7 mouse cellular contexts compared by ENCODE assay signal in the genomic region with DNA sequence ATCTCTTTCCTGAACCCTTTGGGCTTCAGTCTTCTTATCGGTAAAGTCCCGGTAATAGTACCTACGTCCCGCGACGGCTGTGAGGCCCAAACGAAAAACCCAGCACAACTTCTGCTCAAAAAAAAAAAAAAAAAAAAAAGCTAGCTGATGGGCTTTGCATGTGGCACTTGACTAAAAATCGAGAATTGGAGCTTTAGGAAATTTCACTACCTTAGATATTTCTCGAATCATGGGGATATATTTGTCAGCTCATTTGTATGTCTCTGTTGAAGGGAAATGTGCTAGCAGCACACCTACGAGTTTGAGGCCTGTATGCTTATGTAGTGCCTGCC. TPM values are rescaled to one million over a fixed set of nuclear protein-coding genes. Genes with fewer than 3 reads are reported as not detected.
DNase-seq lines count a peak whose midpoint lies in the region; ATAC-seq and TF ChIP-seq lines count a peak whose summit lies in the region.

No protein-coding gene starts in this region.

- no peaks in the 10 kb centered on the region for H3K36me3 ChIP-seq in neural tube, embryonic 11.5 days (ENCODE audit: control insufficient read depth, insufficient read depth, low read length)
- peaks cover 25% of the 10 kb centered on the region for H3K36me3 ChIP-seq in erythroblast, embryonic 14.5 days (ENCODE audit: control insufficient read depth)
- peaks cover 7% of the 10 kb centered on the region for H3K36me3 ChIP-seq in limb, embryonic 14.5 days (ENCODE audit: control insufficient read depth, insufficient read depth, low read length)
- no peaks in the 10 kb centered on the region for H3K36me3 ChIP-seq in stomach, embryonic 16.5 days (ENCODE audit: control insufficient read depth, insufficient read depth, low read length)

- peaks cover 7% of the 10 kb centered on the region; the same call in 1 of the 2 replicates for H3K4me1 ChIP-seq in neural tube, embryonic 11.5 days (ENCODE audit: control insufficient read depth, insufficient read depth, low read length)
- peaks cover 31% of the 10 kb centered on the region for H3K4me1 ChIP-seq in erythroblast, embryonic 14.5 days (ENCODE audit: control insufficient read depth)
- H3K4me1 ChIP-seq in limb, embryonic 14.5 days (ENCODE audit: control insufficient read depth, insufficient read depth, low read length) = peaks cover 10% of the 10 kb centered on the region
- H3K4me1 ChIP-seq in stomach, embryonic 16.5 days (ENCODE audit: control insufficient read depth, insufficient read depth, low read length) = peaks cover 6% of the 10 kb centered on the region

- H3K27me3 ChIP-seq in neural tube, embryonic 11.5 days (ENCODE audit: control insufficient read depth, insufficient read depth, low read length) = no peaks in the 10 kb centered on the region
- no peaks in the 10 kb centered on the region for H3K27me3 ChIP-seq in erythroblast, embryonic 14.5 days (ENCODE audit: control insufficient read depth)
- no peaks in the 10 kb centered on the region for H3K27me3 ChIP-seq in limb, embryonic 14.5 days (ENCODE audit: control insufficient read depth, insufficient read depth, low read length)
- no peaks in the 10 kb centered on the region for H3K27me3 ChIP-seq in stomach, embryonic 16.5 days (ENCODE audit: control insufficient read depth, insufficient read depth, low read length)

- H3K4me2 ChIP-seq in neural tube, embryonic 11.5 days (ENCODE audit: low read depth) = peak overlapping the region; percentile 56
- H3K4me2 ChIP-seq in limb, embryonic 14.5 days (replicated peaks; ENCODE audit: low read depth, low read length, severe bottlenecking) = peak overlapping the region; percentile 61
- peak overlapping the region; percentile 83 for H3K4me2 ChIP-seq in stomach, embryonic 16.5 days (ENCODE audit: low read depth, low read length)

- peak overlapping the region; percentile 88 for H3K9ac ChIP-seq in neural tube, embryonic 11.5 days (ENCODE audit: low read length)
- peak overlapping the region; percentile 94 for H3K9ac ChIP-seq in limb, embryonic 14.5 days (ENCODE audit: low read depth, low read length, severe bottlenecking)
- H3K9ac ChIP-seq in stomach, embryonic 16.5 days (ENCODE audit: low read length) = peak overlapping the region; percentile 95

- DNase-seq in neural tube, embryonic 11.5 days (ENCODE audit: low spot score) = no peak
- no peak for DNase-seq in neural tube, embryonic 10.5 days (ENCODE audit: extremely low spot score, low spot score)
- DNase-seq in limb, embryonic 14.5 days (ENCODE audit: low spot score) = no peak
- DNase-seq in frontal cortex, adult 2 months (ENCODE audit: extremely low spot score in 1 of 2, low spot score in 1 of 2) = no peak

- no peak for ATAC-seq in neural tube, embryonic 11.5 days (ENCODE audit: insufficient read depth, low FRiP score, low TSS enrichment)
- ATAC-seq in limb, embryonic 14.5 days (ENCODE audit: low FRiP score, low read depth) = no peak
- ATAC-seq in stomach, embryonic 16.5 days (ENCODE audit: insufficient read depth, low FRiP score) = no peak
- ATAC-seq in frontal cortex, adult (ENCODE audit: low TSS enrichment) = no peak

- no peak overlapping the region for H3K27ac ChIP-seq in neural tube, embryonic 11.5 days (ENCODE audit: low read depth, low read length)
- H3K27ac ChIP-seq in limb, embryonic 14.5 days (replicated peaks; ENCODE audit: low read depth, low read length) = no peak overlapping the region; the same call in 1 of the 2 replicates
- H3K27ac ChIP-seq in stomach, embryonic 16.5 days (ENCODE audit: low read length) = peak overlapping the region; percentile 76

- TF ChIP-seq POLR2A in limb, embryonic 14.5 days (IDR thresholded peaks at IDR 0.05; ENCODE audit: borderline replicate concordance, extremely low read depth, insufficient read depth, insufficient read length) = no peak

- H3K9me3 ChIP-seq in neural tube, embryonic 11.5 days (ENCODE audit: control insufficient read depth, low read length) = no peaks in the 10 kb centered on the region
- H3K9me3 ChIP-seq in erythroblast, embryonic 14.5 days (ENCODE audit: control insufficient read depth, low read length) = no peaks in the 10 kb centered on the region
- no peaks in the 10 kb centered on the region for H3K9me3 ChIP-seq in limb, embryonic 14.5 days (ENCODE audit: control insufficient read depth, low read length)
- no peaks in the 10 kb centered on the region for H3K9me3 ChIP-seq in stomach, embryonic 16.5 days (replicated peaks; ENCODE audit: control insufficient read depth, low read length)

- WGBS in neural tube, embryonic 11.5 days = 1% methylated on average over 10 of the region's 10 CpGs
- WGBS in limb, embryonic 14.5 days = 1% methylated on average over 10 of the region's 10 CpGs
- WGBS in stomach, embryonic 16.5 days = 2% methylated on average over 10 of the region's 10 CpGs

- H3K4me3 ChIP-seq in neural tube, embryonic 11.5 days (ENCODE audit: low read depth, low read length) = peak overlapping the region; percentile 84
- peak overlapping the region; percentile 91 for H3K4me3 ChIP-seq in erythroblast, embryonic 14.5 days (replicated peaks)
- peak overlapping the region; percentile 94 for H3K4me3 ChIP-seq in limb, embryonic 14.5 days (replicated peaks; ENCODE audit: low read length)
- H3K4me3 ChIP-seq in stomach, embryonic 16.5 days (replicated peaks; ENCODE audit: low read length) = peak overlapping the region; percentile 96

RNA-seq across cellular contexts. Expression of a gene that starts 0.9 kb away (rescaled TPM):
- polyA plus RNA-seq in neural tube, embryonic 11.5 days (2014; fragmentation: Nextera tagmentation; extraction: Ambion mirVana) = 302 and 316 TPM in 2 replicates
- polyA plus RNA-seq in erythroblast, embryonic 14.5 days (2012) = 9.0 and 10.8 TPM in 2 replicates
- 64.5 and 73.2 TPM in 2 replicates for polyA plus RNA-seq in limb, embryonic 14.5 days (2012; rRNA removed)
- polyA plus RNA-seq in limb, embryonic 14.5 days (2014; fragmentation: Nextera tagmentation; extraction: Ambion mirVana) = 280 and 290 TPM in 2 replicates
- 256 and 295 TPM in 2 replicates for polyA plus RNA-seq in stomach, embryonic 16.5 days (2015; fragmentation: Nextera tagmentation; extraction: Ambion mirVana)
- polyA plus RNA-seq in frontal cortex, adult 2 months (2012; rRNA removed) = 250 and 268 TPM in 2 replicates

RNA-seq across cellular contexts. Expression of a gene that starts 32.5 kb away (rescaled TPM):
- 29.4 and 35.3 TPM in 2 replicates for polyA plus RNA-seq in neural tube, embryonic 11.5 days (2014; fragmentation: Nextera tagmentation; extraction: Ambion mirVana)
- polyA plus RNA-seq in erythroblast, embryonic 14.5 days (2012) = 0.05 and 0.08 TPM in 2 replicates
- 23.6 and 28.0 TPM in 2 replicates for polyA plus RNA-seq in limb, embryonic 14.5 days (2012; rRNA removed)
- 20.0 and 26.3 TPM in 2 replicates for polyA plus RNA-seq in limb, embryonic 14.5 days (2014; fragmentation: Nextera tagmentation; extraction: Ambion mirVana)
- polyA plus RNA-seq in stomach, embryonic 16.5 days (2015; fragmentation: Nextera tagmentation; extraction: Ambion mirVana) = 9.4 and 10.5 TPM in 2 replicates
- 102 and 109 TPM in 2 replicates for polyA plus RNA-seq in frontal cortex, adult 2 months (2012; rRNA removed)
